Mouse (Mus musculus) kidney, postnatal 0 days (tissue): ENCODE measurements around the gene Gdf15. TPM values are rescaled to one million over a fixed set of nuclear protein-coding genes. Genes with fewer than 3 reads are reported as not detected.
A peak's percentile ranks its signal among the peaks of the same experiment; 100 is the strongest.

Source experiments
- ATAC-seq: fragments of 200-750 bp; cut with Nextera tagmentation; replicated peaks from 2 replicates; pipeline ENCODE4 v1.8.0; 2017; ENCODE audit warnings: low read depth, moderate number of reproducible peaks, moderate TSS enrichment, moderate library complexity; ENCODE audit not compliant: low FRiP score
- DNase-seq: peaks from one replicate; pipeline ENCODE4 v3.0.0-alpha.2; 2016; ENCODE audit warnings: low spot score
- H3K27ac ChIP-seq: fragments of 300-500 bp; sonication (generic); 2 replicates; pipeline ENCODE4 v1.5.1; 2014; ENCODE audit warnings: mild to moderate bottlenecking
- H3K27me3 ChIP-seq: fragments of 300-500 bp; sonication (generic); 2 replicates; pipeline ENCODE4 v1.6.1; 2014; ENCODE audit warnings: low read length, mixed read lengths; ENCODE audit not compliant: insufficient read depth
- H3K36me3 ChIP-seq: fragments of 300-500 bp; sonication (generic); 2 replicates; pipeline ENCODE4 v1.6.1; 2014; ENCODE audit warnings: low read length, mixed read lengths; ENCODE audit not compliant: insufficient read depth
- H3K4me1 ChIP-seq: fragments of 300-500 bp; sonication (generic); replicated peaks from 2 replicates; pipeline ENCODE4 v1.6.1; 2014; ENCODE audit warnings: antibody characterized with exemption, low read length, mixed read lengths; ENCODE audit not compliant: insufficient read depth
- H3K4me2 ChIP-seq: fragments of 300-500 bp; sonication (generic); 2 replicates; pipeline ENCODE4 v1.6.1; 2014; ENCODE audit warnings: mild to moderate bottlenecking, low read length, moderate library complexity, mixed read lengths
- H3K4me3 ChIP-seq: fragments of 300-500 bp; sonication (generic); replicated peaks from 2 replicates; pipeline ENCODE4 v1.5.1; 2014; ENCODE audit warnings: low read depth, low read length
- H3K9ac ChIP-seq: fragments of 300-500 bp; sonication (generic); 2 replicates; pipeline ENCODE4 v1.6.1; 2014; ENCODE audit warnings: low read depth, low read length
- H3K9me3 ChIP-seq: fragments of 300-500 bp; sonication (generic); replicated peaks from 2 replicates; pipeline ENCODE4 v1.6.1; 2016; ENCODE audit warnings: low read length, inconsistent platforms, mixed read lengths
- CTCF ChIP-seq: IDR thresholded peaks from 2 replicates; pipeline ENCODE4 v1.5.1; 2016; ENCODE audit warnings: antibody characterized with exemption, low read depth, mild to moderate bottlenecking, moderate library complexity
- WGBS: fragments of 180-500 bp; shearing (Covaris S2); extraction: QIAGEN DNeasy Blood & Tissue Kit; methylation state at CpG from one replicate; pipeline ENCODE4 v1.1.7; 2014; 5-methylcytosine and 5-hydroxymethylcytosine counted together
- polyA plus RNA-seq: library from polyadenylated mRNA; unstranded; fragments of >200 nt; fragmentation: Nextera tagmentation; extraction: Ambion mirVana; gene quantifications from 2 replicates; pipeline ENCODE4 v1.2.1, GENCODE M21; 2015

The Gdf15 gene
- polyA plus RNA-seq, 1 experiment from 2014 or later = 3.2 TPM

- H3K36me3 ChIP-seq = peaks cover 46% of the 10 kb centered on the region
- peaks cover 22% of the 10 kb centered on the region for H3K4me1 ChIP-seq
- 55% methylated on average over 2 of the region's 2 CpGs for WGBS
- H3K4me2 ChIP-seq = no peak overlapping the region
- TF ChIP-seq CTCF = peak; percentile 88
- H3K9me3 ChIP-seq = no peaks in the 10 kb centered on the region
- H3K27me3 ChIP-seq = no peaks in the 10 kb centered on the region
- ATAC-seq (no peak; the same call in 1 of the 2 replicates), DNase-seq (peak; percentile 60)
- H3K27ac ChIP-seq = no peak overlapping the region
- no peak overlapping the region for H3K4me3 ChIP-seq
- H3K9ac ChIP-seq = no peak overlapping the region
These were observed 21.0 kb upstream of the Gdf15 start for GRCm38 (mm10) chr8:70653226-70653625.

- Histone ChIP-seq H3K9ac (no peak overlapping the region), H3K9me3 (no peaks in the 10 kb centered on the region), H3K27ac (no peak overlapping the region), H3K4me1 (peaks cover 40% of the 10 kb centered on the region), H3K4me2 (no peak overlapping the region), H3K4me3 (no peak overlapping the region), H3K36me3 (peaks cover 37% of the 10 kb centered on the region), H3K27me3 (no peaks in the 10 kb centered on the region)
- WGBS = 94% methylated on average over 17 of the region's 17 CpGs
- no peak for TF ChIP-seq CTCF
- ATAC-seq = no peak
- no peak for DNase-seq
These were observed 18.1 kb upstream of the Gdf15 start for GRCm38 (mm10) chr8:70650351-70650750.

- DNase-seq = peak; percentile 85
These were observed 17.1 kb upstream of the Gdf15 start for GRCm38 (mm10) chr8:70649324-70649723.

DNA sequence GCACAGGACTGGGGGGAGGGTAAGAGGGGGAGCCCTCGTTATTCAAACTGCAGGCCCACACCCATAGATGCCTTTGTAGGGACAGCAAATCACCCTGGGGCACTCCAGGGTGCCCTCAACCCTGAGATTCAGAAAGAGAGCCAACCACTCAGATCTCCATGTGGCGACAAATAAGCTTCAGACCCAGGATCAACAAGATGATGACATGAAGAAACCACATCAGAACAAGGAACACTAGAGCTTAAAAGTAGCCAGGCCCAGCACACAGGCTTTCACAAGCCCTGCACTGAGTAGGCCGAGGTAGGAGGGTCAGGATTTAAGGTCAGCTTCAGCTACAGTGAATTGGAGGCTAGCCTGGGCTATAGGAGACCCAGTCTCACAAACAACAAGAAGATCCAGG lies 16.7 kb upstream of the Gdf15 start:
- ATAC-seq = no peak
- DNase-seq = no peak
- Histone ChIP-seq H3K36me3 (peaks cover 26% of the 10 kb centered on the region), H3K27me3 (no peaks in the 10 kb centered on the region), H3K4me3 (no peak overlapping the region), H3K9ac (no peak overlapping the region), H3K9me3 (no peaks in the 10 kb centered on the region), H3K4me2 (no peak overlapping the region), H3K4me1 (peaks cover 43% of the 10 kb centered on the region), H3K27ac (peak overlapping the region; percentile 67; the same call in 1 of the 2 replicates)
- WGBS = 57% methylated on average over 3 of the region's 3 CpGs
- no peak for TF ChIP-seq CTCF

More at GRCm38 (mm10) chr8:70649324-70649723, 17.1 kb upstream of the Gdf15 start:
- Histone ChIP-seq H3K36me3 (peaks cover 30% of the 10 kb centered on the region), H3K4me2 (no peak overlapping the region), H3K9me3 (no peaks in the 10 kb centered on the region), H3K27me3 (no peaks in the 10 kb centered on the region), H3K27ac (peak overlapping the region; percentile 67; the same call in 1 of the 2 replicates), H3K4me1 (peaks cover 43% of the 10 kb centered on the region), H3K4me3 (no peak overlapping the region), H3K9ac (peak overlapping the region; percentile 18; the same call in 1 of the 2 replicates)
- WGBS = 48% methylated on average over 4 of the region's 4 CpGs
- 0 out of 2 replicates have a peak, but pooled peaks have one; percentile 2 for TF ChIP-seq CTCF
- peak; percentile 61 for ATAC-seq

DNA sequence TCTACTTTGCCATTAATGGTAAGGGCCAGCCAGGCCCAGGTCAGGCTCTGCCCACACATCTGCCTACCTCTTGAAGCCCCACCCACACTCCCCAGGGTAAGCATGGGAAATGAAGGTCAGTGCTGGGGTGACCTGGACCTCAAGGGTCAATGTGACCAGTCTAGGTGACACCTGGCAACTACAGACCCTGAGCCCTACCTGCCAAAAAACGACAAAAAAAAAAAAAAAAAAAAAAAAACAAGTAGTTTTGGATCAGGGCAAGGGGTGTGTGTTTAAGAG lies 15.8 kb upstream of the Gdf15 start:
- Histone ChIP-seq H3K36me3 (peaks cover 26% of the 10 kb centered on the region), H3K9ac (no peak overlapping the region), H3K27ac (peak overlapping the region; percentile 67; the same call in 1 of the 2 replicates), H3K27me3 (no peaks in the 10 kb centered on the region), H3K9me3 (no peaks in the 10 kb centered on the region), H3K4me2 (no peak overlapping the region), H3K4me1 (peaks cover 43% of the 10 kb centered on the region), H3K4me3 (no peak overlapping the region)
- 13% methylated on average over 1 of the region's 1 CpGs for WGBS
- no peak for ATAC-seq
- no peak for DNase-seq
- no peak for TF ChIP-seq CTCF

DNA sequence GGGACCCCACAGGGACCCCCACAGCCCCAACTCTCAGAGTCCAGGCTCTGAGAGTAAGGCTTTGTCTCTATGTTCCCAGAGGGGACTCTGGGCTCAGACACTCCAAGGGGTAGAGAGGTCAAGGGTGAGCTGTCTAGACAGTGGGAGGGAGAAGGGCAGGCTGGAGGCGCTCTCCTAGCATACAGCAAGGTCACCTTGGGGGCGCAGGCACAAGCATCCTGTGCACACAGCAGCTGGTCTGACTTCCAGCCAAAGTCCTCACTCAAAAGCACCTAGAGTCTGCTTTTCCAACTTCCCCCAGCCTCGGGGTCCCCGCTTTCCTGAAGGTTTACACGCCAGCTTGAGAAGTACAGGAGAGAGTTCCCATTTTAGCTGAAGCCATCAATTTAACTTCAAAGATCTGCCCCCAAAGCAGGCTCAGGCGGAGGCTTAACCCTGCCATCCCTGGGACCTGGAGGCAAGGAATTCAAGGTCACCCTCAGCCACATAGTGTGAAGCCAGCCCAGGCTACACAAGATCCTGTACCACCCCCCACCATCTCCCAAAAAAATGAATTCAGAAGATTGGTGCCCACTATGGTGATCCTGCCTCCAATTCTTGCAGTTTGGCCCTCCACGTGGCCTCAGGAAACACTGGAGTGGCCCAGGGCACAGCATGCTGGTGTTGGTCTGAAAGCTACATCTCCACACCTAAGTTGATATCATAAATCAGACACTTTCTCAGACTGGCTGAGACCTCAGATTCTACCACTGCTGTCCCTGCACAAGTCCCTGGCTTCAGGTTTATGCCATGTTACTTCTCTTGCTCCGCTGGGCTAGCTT lies 15.3 kb upstream of the Gdf15 start:
- 33% methylated on average over 7 of the region's 8 CpGs for WGBS
- H3K9ac ChIP-seq = peak overlapping the region; percentile 32; the same call in 1 of the 2 replicates
- no peaks in the 10 kb centered on the region for H3K27me3 ChIP-seq
- H3K4me2 ChIP-seq = no peak overlapping the region
- peak overlapping the region; percentile 67 for H3K27ac ChIP-seq
- H3K4me3 ChIP-seq = no peak overlapping the region
- TF ChIP-seq CTCF = no peak
- peak; percentile 34 for ATAC-seq
- H3K36me3 ChIP-seq = peaks cover 24% of the 10 kb centered on the region
- H3K4me1 ChIP-seq = peaks cover 43% of the 10 kb centered on the region
- H3K9me3 ChIP-seq = no peaks in the 10 kb centered on the region
- peak; percentile 55 for DNase-seq
